Mouse (Mus musculus) kidney, postnatal 14 days (tissue): ENCODE data around the gene Srrm4.

ENCODE experiments used
- DNase-seq: peaks from one replicate; pipeline ENCODE4 v3.0.0; 2022; ENCODE audit warnings: mixed read lengths

The Srrm4 gene

DNA sequence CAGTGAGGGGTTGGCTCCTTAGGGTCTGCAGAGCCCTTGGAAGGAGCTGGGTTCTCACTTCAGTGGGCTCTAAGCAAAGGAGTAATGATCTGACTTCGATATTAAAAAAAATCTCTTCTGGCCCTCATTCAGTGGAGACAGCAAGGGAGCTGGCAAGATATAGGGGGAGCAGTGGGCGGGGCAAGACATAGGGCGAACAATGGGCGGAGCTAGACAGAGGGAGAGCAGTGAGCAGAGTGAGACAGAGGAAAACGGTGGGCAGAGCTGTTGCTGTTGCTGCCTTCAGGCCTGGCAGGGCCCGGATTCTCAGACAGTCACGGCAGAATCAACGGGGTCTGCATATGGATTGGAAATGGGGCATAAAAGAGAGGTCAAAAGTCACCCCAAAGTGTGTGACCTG is 102.0 kb downstream of the Srrm4 start:
- no peak for DNase-seq

DNA sequence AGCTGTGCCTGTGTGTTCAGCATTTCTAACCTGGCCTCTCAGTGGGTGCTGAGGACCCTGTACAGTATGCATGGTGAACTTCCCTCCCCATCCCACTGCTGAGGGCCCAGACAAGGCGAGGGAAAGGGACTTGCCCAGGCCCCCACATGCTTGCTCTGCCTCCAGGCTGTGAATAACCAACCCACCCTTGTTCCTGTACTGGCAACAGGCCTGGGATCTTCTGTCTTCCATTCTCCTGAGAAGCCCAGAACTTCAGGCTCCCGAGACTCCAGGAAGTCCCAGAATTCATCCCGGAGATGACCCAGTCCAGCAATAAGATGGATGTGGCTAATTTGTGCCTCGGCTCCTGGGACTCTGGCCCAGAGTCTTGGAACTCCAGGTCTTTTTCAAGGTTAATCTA is 105.5 kb downstream of the Srrm4 start:
- peak; percentile 22 for DNase-seq

DNA sequence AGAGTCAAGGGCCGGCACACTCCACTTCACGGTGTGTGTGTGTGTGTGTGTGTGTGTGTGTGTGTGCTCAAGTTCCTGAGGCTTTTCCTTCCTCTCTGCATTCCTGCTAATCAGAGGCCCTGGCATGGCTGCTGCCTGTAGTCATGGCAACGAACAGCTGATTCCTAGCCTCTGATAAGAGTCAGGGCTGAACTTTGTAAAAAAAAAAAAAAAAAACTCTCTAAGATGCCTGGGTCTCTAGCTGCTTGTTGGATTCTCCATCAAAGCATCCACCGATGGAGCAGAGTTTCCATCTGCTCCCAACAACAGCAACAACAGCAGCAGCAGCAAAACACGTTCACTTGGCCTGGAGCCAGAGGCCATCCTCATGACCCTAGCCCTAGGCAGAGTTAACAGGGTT is 106.5 kb downstream of the Srrm4 start:
- peak; percentile 83 for DNase-seq

DNA sequence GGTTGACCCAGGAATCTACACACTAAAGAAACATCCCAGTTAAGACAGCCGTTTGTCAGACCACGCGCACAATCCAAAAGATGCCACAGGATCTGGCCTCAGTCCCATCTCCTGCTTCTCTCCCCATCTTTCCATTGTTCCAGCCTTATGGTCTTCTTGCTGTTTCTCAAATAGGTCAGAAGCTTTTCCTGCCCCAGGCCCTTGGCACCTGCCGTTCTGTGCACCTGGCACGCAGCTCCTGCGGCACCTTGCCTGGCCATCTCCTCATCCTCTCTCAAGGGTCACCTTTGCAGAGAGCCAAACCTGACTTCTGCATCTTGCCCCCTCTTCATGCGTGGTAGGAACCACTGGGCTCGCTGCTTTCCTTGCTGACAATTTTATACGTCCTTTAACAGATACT is 107.4 kb downstream of the Srrm4 start:
- no peak for DNase-seq

DNA sequence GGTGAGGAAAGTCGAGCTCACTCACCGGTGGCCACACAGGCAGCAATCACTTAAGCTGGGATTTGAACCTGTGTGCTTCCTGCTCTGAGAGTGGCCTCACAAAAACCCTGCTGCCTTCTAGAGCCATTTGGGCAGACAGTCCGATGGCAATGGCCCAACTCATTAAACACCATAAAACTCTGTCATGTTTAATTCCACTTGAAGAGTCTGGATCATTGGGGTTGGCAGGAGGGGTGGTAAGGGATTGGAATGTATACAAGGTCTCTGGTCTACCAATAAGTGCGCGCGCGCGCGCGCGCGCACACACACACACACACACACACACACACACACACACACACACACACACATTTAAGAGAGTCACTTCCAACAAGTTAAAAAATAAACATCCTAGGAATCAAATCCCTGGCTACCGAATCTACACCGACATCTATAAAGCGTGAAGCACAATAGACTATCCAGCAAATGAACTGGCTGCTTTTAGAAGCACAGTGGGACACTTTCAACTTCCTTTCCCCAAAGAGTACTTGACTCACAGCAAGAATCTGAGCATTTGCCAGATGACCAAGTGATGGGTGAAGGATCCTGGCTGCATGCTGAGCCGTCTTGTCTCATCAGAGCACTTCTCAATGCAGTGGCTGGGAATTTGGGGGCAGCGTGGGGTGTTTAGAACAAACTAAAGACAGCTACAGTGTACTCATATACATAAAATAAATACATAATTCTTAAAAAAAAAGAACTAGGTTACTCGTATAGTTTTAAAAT is 112.8 kb downstream of the Srrm4 start:
- DNase-seq = no peak

DNA sequence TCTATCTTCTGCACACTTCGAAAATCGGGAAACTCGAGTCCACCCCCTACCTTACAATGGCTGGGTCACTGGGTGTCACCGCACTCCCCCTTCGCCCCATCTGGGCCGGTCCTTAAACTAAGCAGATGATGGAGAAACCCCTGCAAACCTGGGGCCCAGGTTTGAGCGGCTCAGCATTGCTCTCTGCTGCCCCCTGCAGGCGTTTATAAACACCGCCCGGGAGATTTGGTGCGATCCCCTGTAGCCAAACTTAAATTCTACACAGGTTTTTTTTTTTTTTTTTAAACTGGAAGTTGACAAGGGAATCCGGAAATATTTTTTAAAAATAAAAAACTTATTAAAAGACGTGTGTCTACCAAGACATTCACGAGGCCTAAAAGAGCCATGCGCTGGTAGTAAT is 115.6 kb downstream of the Srrm4 start:
- peak; percentile 41 for DNase-seq

DNA sequence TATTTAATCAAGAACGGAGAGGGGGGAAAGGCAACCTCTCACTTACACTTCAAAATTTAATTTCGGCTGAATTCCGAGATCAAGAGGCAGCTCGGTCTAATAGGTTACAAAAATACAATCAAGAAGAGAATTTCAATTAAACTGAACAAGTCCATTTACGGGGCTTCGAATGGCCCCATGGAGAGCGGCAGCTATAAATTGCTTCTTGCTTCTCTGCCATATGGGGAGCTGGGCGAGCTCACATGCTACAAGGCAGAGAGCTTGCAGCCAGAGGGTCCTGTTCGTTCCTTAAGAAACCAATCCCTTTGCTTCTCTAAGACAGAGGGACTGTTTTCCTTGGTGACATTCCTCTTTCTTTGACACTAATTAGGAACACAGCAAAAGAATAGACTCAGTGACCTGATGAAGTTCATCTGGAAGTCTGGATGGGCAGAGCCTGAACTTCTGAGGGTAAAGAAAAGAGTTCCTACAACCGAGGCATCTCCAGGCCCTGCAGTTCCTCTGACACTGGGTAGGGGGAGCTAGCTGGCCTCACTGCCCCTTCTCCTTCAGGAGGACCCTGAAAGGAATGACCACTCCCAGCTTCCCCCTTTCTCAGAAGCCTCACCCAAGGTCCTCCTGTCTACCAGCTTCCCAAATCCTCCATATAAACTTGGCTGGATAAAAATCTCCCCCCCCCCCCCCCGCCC is 130.1 kb downstream of the Srrm4 start:
- no peak for DNase-seq

DNA sequence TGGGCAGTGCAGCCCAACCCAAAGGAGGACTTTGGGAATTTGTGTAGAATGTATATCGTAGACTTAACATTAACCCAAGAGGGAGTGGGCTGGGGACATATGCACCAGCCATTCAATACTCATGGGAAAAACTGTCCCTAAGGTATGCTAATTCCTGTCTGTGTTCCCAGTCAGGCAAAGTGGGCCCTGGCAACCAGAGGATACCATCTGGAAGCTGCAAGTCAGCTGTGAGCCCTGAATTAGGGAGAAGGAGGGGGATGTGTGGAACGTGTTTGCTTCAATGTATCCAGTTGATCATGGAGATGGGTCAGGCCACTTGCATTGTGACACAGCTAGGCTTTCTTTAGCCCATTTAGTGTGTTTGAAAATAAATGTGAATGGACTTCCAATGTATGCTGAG is 131.6 kb downstream of the Srrm4 start:
- DNase-seq = no peak

DNA sequence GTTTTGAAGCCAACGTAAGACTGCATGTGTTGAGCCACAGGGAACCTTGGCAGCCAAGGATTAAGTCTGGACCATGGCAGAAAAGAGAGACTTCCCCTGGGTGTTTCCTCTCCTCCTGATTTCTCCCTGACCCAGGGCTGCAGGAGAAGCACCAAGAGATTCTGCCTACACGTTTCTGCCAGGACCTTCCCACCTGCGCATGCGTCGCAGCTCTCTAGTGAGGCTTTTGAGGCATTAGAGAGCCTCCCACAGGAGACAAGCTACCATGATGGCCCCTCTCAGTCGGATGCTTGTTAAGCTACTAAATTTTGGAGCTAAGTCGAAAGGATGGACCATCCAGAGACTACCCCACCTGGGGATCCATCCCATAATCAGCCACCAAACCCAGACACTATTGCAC is 133.8 kb downstream of the Srrm4 start:
- DNase-seq = no peak

DNA sequence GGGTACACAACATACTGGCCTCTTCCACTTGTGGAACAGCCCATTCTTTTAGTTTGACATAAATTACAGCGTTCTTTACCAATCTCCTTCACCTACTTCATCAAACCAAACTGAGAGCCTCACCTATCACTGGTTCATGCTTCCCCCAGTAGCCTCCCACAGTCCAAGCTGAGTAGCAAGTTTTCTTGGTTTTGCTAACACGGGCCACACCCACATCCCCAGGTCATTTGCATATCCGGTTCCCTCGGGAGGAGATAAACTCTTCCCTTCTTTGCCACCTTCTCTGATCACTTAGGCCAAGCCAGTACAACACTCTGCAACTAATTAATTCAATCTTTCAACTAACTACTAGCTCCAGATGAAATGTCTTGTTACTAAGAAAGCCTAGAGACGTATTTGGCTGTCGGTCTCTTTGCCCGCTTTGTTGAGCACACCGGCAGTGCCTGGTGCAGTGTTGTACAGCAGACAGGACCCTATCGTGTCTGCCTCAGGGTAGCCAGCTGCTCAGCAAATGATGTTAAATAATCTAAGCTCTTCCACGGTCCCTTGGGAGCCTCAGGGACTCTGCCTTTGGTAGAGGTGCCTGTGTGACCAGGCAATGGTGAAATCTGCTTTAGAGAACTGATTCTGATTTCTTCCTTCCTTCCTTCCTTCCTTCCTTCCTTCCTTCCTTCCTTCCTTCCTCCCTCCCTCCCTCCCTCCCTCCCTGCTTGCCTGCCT is 134.7 kb downstream of the Srrm4 start:
- no peak for DNase-seq

DNA sequence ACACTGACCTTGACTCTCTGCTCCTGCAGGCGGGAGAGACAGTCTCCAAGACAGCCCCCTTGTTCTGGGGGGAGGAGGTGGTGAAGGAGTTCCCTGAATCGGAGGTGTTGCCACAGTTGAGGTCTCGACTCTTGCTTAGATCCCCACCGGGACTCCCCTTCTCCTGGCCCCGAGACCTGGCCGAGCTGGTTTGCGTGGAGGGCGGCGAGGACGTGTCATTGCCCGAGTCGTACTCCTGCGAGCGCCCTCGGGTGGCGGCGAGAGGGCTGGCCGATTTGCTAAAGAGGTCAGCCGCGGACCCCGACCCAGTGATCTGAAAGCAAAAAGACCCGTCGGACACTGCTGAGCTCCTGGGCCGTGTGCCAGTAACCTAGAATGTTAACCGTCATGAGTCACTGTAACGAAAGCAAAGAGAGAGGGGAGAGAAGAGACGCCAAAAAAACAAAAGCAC is 138.2 kb downstream of the Srrm4 start:
- DNase-seq = peak; percentile 76

DNA sequence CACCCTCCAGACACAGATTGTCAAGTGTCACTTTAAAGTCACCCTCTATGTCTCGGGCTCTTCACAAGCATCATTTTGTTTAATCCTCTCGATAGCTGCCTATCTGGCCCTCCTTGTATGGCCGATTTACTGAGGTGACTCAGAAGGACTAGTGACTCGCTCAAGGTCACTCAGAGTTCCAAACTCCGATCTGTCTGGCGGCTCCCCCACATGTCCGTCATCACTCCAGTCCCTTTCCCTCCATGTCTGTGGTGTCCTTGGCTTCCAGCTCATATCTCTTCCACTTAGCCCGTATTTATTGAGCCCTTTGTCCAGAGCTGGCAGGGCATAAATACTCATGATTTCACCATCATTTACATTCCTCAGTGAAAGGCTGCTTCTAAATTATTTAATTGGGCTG is 140.7 kb downstream of the Srrm4 start:
- DNase-seq = no peak

DNA sequence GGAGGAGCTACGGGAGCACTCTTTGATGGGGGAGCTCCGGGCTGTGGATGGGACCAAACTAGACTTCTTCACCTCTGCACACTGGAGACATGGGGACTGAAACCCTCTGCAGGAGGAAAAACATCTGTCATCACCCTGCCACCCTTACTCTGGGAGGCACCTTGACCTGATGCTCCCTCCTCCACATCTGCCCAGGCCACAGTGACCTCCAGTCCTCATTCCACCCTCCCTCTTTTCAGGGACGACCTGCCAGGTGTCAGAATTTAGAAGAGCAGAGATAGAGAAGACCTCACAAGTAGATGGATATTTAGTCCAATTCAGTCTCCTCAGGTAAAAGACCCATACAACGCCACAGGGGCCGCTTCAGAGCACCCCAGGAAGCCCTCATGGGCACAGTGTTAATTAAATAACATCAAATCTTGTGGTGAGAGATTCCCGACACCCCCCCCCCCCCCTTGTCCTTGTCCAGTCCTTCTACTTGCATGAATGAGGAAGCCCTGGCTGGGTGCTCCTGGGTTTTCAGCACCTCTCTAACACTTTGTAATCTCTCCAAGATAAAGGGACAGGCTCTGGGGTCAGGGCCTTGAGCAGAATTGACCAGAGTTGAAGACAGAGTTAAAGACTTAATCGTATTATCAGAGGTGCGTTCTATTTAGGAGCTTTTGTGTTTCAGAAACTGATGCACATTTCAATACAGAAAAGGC is 141.9 kb downstream of the Srrm4 start:
- no peak for DNase-seq

DNA sequence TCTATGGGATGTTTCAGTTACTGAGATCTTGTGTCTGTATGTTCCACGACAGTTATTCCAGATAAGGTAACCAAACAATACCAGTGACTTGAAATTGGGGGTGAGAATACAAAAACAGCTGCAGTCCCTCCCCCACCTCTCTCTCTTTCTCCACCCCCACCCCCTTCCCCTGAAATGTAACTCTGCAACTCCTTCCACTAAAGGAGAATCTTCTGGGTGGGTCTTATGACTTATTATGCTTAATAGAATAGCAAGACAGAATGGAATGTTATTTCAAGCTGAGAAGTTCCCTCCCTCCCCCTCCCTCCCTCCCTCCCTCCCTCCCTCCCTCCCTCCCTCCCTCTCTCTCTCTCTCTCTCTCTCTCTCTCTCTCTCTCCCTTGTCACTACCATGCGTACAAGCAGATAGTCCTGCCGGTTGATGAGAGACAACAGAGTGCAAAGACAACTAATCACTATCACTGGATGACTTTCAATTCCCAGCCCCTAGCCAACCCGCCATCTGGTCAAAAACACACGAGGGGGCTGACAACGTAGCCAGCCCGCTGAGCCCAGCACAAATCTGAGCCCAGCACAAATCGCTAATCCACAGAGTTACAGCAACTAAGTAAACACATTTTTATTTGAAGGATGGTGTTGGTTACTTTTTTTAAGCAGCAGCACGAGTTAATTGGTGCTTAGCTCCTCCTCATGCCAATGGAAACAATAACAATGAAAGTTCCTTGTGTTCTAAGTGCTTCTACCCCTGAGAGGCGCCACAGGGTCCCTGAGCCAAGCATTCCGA is 143.0 kb downstream of the Srrm4 start:
- DNase-seq = no peak

DNA sequence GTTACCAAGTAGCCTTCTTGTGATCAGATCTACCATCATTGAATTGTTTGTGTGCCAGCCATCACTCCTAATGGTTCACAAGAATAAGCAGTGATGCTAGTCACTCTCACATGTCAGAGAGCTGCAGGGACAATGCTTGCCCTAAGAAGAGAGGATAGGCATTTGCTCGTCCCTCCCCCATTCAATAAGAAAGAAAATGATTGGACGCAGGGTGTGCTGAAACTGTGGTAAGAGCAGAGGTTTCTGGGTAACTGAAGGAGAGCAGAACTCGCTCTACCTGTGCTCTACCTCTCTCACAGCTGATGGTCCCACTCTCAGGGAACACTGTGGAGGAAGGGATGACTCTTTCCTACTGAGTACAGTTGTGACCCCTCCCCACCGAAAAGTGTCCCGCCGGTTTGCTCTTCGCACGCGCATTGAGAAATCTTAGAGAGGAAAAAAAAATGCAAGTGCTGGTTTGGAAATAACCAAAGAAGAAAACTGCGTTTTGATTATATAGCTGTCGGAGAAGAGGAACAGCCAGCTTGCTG is 143.7 kb downstream of the Srrm4 start:
- DNase-seq = no peak

DNA sequence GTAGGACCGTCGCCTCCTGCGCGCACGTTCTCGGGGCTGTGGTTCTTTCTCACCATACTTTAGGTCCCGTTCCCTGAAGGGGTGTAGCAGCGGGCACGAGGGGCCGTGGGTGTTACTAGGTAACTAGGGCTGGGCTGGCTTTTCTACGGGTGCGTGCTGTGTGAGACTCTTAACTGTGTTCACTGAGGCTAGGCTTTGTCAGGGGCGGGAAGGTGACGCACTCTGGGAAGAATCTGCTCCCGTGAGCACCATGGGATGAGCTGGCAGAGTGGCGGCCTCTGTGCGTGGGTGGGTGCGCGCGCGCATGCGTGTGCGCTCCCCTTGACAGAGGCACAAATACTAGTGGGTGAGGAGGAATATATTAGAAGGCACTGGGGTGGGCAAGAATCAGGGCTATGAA is 145.1 kb downstream of the Srrm4 start:
- DNase-seq = no peak

DNA sequence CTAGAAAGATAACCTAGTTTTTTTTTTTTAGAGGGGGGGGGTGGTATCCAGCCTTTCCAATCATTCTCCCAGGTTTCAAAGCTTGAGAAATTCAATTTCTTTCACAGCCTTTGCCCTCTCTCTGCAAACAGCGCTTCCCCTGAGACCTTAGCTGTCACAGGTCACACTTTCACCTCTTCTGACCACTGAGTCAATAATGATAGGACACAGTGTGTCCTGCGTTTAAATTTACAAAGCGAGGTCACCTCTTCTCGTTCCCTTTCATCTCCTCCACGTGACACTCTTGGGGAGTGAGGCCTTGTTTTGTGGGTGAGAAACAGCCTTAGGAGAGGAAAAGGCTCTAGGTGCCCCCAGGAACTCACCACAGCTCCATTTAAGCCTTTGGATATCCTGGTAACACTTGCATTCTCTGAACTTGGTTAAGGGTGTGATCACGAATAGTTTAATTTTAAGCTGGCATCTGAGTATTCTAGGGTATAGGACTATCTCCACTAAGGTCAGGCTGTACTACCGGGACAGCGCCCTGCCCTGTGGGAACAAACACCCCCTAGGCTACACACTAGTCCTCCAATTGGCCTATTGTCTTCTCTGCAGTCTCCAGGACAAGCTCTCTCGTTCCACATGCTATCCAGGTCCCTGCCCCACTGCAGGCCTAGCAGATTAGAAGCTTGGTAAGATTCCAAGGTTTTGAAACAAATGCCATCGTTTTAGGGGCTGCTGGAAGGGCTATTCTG is 145.8 kb downstream of the Srrm4 start:
- no peak for DNase-seq

DNA sequence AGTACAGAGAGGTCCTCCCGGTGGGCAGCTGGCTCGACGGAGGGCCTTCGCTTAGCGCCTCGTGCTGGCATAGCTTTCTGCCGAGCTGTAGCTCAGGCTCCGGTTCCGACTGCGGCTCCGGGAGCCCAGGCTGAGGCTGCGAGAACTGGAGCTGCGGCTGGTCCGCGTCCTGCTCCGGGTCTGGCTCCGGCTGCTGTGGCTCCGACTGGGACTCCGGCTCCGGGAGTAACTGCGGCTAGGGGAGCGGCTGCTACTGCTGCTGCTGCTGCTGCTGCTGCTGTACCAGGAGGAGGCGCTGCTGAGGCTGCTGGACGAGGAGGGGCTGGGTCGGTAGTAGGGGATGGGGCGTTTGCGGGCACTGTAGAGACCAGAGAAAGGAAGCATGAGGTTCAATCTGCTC is 147.1 kb downstream of the Srrm4 start:
- no peak for DNase-seq

DNA sequence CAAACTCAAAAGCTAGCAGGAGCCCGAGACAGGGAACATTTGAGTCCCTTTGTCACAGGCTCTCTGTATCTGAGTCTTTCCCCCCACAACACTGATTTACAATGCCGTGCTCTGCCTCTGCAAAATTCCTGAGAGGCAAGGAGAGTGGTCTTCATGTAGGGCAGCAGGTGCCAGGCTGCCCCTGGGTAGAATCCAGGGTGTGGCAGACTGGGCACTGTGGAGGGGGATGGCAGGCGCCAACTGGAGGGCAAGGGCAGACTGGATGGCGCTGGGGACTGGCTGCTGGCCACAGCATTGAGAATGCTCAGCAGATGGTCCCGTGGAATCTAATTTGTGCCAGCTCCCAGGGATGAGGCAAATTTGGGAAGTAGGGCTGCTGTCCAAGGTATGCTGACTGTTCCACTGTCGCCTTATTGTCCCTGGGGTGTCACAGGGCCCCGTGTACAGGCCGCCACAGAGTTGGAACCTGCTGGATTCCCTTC is 148.1 kb downstream of the Srrm4 start:
- DNase-seq = no peak

DNA sequence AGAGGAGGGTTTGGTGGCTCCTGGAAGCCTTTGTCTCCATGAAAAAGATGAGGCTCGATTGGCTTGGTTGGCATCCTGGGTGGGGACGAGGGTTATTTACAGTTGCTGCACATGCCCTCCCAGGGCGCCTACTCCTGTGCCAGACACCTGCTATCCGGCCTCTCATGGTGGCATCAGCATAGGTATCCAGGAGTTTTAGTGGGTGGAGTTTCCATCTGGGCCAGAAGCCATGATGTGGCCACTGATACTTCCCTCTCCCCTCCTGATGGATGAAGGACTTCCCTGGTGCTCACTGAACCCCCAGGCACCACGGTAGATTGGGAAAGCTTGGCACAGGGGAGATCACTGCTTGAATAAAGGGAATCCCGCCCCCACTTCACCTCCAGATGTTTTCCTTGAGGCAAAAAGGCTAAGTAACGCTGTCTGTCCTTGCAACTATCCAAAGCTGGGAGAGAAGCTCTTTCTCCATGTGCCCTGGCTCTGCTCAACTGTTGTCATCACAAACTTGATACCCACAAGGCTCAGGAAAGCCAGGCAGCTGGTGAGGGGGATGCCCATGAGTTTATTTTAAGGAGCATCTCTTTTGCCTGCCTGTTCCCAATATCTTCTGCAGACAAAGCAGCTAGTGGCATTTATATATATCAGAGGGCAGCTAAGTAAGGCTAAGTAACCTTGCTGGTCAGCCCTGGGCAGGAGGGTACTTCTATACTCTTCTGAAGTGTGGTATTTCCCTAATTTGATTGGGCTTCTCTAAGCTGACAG is 148.7 kb downstream of the Srrm4 start:
- DNase-seq = no peak

DNA sequence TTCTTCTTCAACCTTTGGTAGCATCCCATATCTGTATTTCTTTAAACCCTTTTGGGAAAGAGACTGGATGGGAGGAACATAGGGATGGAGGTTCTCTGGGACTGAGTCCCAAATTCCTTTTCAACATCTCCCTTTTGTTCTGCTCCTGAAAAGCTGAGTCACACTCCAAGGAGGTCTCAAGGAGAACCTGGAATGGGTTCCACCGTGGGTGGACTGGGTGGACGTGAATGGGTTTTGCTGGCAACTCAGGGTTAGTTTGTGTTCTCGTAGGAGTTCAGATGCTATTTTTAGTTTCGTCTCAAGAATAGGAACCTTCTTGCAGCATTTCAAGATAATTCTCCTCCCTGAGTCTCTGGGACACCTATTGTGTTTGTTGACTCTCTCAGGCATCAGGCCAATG is 151.4 kb downstream of the Srrm4 start:
- no peak for DNase-seq
